Mouse (Mus musculus) megakaryocyte-erythroid progenitor cell, adult 5-6 weeks (primary cell): ENCODE measurements around the gene Gng7. TPM values are rescaled to one million over a fixed set of nuclear protein-coding genes. Genes with fewer than 3 reads are reported as not detected.
A peak's percentile ranks its signal among the peaks of the same experiment; 100 is the strongest.

Experiments
- ATAC-seq: replicated peaks from 2 replicates; pipeline ENCODE4 v1.8.0; 2016; ENCODE audit warnings: mild to moderate bottlenecking, inconsistent platforms; ENCODE audit not compliant: severe bottlenecking, poor library complexity, low FRiP score, low TSS enrichment
- total RNA-seq, 2 experiments: library from RNA; stranded (forward) in 1 of 2; stranded (reverse) in 1 of 2; fragments of 200-1000, 215-1000 nt in 1 of 2; fragments of >200 nt in 1 of 2; fragmentation: Nextera tagmentation in 1 of 2; gene quantifications; 2 replicates each; pipeline ENCODE4 v1.2.3; 2014 to 2017

Gene Gng7
- total RNA-seq, 2 experiments from 2014 or later, result 0.14 to 1.5 TPM

- no peak for ATAC-seq
Measured at GRCm38 (mm10) chr10:81027331-81027730, 12.6 kb upstream of the Gng7 start.

- no peak for ATAC-seq
Measured at GRCm38 (mm10) chr10:81026857-81027256, 12.1 kb upstream of the Gng7 start.

GRCm38 (mm10) chr10:81025639-81026275, 11.0 kb upstream of the Gng7 start, which contains the start of gene Diras1:
TSS of gene Diras1 (minus strand) at chr10:81025662.
- ATAC-seq, result no peak

GRCm38 (mm10) chr10:81025047-81025621, 10.4 kb upstream of the Gng7 start:
- no peak for ATAC-seq

DNA sequence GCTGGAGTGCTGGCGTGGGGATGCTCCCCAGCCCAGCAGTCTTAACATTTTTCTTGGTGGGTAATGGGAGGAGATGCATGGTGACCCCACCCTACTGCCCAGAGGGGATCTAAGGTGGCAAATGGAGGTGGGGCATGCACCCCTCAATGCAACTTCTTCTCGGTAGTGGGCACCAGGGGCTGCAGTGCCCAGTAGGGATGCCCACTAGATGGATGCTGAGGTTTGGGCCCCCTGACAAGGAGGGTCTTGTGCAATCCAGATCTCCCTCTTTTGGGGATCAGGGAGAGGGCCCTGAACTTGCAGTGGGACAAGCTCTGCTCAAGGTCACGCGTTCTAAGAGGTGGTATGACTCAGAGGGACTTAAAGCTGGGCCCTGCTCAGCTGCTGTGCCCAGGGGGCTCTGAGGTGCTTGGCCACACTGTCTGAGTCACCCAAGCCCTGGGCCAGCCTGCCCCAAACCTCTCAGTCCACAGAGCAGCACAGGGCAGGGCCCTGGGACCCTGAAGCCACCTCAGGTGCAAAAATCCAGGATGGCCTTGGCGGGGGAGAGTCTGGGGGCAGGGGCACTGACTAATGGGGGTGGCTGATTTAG, 9.7 kb upstream of the Gng7 start:
- ATAC-seq, result no peak

- no peak for ATAC-seq
Measured at GRCm38 (mm10) chr10:81022744-81023143, 8.0 kb upstream of the Gng7 start.

DNA sequence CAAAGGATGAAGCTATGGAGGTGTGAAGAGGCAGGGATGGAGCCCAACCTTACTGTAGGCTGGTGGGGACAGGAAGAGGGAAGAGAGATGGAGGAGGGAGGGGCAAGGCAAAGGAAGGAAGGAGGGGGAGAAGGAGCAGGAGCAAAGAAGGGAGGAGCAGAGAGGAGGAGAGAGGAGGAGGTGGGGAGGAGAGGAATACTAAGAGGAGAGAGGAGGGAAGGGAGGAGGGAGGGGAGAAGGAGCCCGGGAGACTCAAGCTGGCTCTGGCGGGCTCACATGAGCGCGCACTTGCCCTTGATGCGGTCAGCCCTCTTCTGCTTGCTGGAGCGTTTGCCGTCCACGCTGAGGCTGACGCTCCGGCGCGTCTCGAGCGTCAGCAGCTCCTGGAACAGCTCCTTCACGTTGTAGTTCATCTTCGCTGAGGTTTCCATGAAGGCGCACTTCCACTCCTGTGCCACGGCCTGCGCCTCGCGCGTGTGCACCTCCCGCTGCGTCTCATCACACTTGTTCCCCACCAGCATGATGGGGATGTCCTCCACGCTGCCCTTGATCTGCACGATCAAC, 6.9 kb upstream of the Gng7 start:
- ATAC-seq, result no peak

DNA sequence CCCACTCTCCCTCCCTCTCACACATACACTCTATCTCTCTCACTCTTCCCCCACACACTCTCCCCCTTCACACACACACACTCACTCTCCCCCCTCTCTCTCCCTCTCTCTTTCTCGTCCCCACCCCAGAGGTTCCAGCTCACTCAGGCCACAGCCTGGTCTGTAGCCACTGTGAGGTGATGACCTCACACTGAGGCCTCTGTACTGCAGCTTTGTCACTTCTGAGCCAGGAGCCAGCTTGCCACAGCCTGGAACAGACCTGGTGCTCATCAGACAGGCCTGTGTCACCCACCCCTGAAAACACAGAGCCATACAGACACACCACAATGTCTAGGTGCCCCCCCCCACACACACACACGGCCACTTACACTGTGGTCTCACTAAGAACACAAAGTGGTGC, 5.5 kb upstream of the Gng7 start:
- ATAC-seq, result no peak

GRCm38 (mm10) chr10:81019687-81020086, 4.9 kb upstream of the Gng7 start:
- ATAC-seq, result no peak

GRCm38 (mm10) chr10:81018326-81018725, 3.6 kb upstream of the Gng7 start:
- peak; percentile 19; the same call in 1 of the 2 replicates for ATAC-seq

GRCm38 (mm10) chr10:81016645-81017044, 1.9 kb upstream of the Gng7 start:
- no peak for ATAC-seq

DNA sequence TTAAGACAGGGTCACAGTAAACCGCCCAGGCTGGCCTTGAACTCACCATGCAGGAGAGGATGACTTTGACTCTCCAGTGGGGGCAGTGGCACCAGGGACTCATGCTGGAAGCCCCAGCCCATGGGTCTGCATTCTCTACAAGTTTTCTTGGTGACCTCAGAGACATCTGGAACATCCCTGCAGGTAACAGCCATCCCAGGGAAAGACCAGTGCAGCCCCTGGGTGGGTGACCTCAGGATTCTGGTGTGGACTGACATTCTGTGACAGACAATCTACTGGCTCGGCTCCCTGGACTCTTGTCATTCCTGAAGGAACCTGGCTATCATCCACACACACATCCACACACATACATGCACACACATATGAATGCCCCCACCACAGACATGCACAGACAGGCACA, 921 bp upstream of the Gng7 start:
- no peak for ATAC-seq

- ATAC-seq, result no peak
Measured at GRCm38 (mm10) chr10:81010851-81011250, 3.9 kb downstream of the Gng7 start.

GRCm38 (mm10) chr10:81007240-81007639, 7.5 kb downstream of the Gng7 start:
- peak; percentile 67 for ATAC-seq

- ATAC-seq, result no peak
Measured at GRCm38 (mm10) chr10:81006005-81006677, 8.6 kb downstream of the Gng7 start.

GRCm38 (mm10) chr10:81001161-81001560, 13.6 kb downstream of the Gng7 start:
- no peak for ATAC-seq

DNA sequence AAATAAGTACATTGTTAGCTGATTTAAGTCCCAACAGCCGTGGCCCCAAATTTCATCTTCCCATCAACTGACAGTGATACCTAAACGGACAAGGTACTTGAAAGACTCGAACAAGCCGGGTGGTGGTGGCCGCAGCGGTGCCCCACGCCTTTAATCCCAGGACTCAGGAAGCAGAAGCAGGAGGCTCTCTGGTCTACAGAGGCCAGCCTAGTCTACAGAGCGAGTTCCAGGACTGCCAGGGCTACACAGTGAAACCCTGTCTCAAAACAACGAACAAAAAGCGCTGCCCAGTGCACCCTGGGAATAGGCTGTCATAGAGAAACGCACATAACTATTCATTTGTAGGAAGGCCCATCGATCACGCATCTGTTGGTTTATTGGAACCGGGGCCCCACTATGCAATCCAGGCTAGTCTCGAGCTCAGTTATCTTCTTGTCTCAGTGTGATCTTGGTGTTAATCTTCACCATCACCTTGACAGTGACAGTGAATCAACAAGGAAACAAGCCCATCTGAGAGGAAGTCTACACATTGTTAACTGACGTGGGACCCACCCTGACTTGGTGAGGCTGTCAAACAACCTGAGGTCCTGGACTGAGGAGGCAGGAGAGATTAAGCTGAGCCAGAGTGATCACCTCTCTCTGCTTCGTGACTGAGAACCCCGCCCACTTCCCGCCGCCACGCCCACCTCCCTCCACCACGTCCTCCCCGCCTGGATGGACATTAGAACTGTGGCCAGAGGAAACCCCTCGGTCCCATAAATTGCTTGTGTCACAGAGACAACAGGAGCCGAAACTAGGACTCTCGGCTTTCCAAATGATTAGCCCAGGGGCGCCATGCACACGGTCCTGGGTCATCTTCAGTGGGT, 14.3 kb downstream of the Gng7 start:
- ATAC-seq, result 0 out of 2 replicates have a peak, but pooled peaks have one; percentile 28

- peak; percentile 83 for ATAC-seq
Measured at GRCm38 (mm10) chr10:80999362-81000196, 15.2 kb downstream of the Gng7 start.
